Mouse (Mus musculus) spleen, adult 2 months (tissue): ENCODE measurements around the gene Map4k3. TPM values are rescaled to one million over a fixed set of nuclear protein-coding genes. Genes with fewer than 3 reads are reported as not detected.

Experiments used
- DNase-seq, 2 experiments: peaks; one replicate each; pipeline versions ENCODE4 v3.0.0 to v3.0.0-alpha.2; 2012 to 2021; ENCODE audit warnings: low spot score in 2 of 2, low read depth in 1 of 2
- H3K27ac ChIP-seq: fragments of 200-500 bp; 2 replicates; pipeline ENCODE4 v1.5.1; 2012; ENCODE audit warnings: low read length, inconsistent platforms; ENCODE audit not compliant: insufficient read depth
- H3K27me3 ChIP-seq: fragments of 200-500 bp; 2 replicates; pipeline ENCODE4 v1.6.1; 2012; ENCODE audit warnings: mild to moderate bottlenecking, moderate library complexity, low read length, inconsistent platforms; ENCODE audit not compliant: control insufficient read depth, insufficient read depth
- H3K36me3 ChIP-seq: fragments of 200-500 bp; 2 replicates; pipeline ENCODE4 v1.6.1; 2012; ENCODE audit warnings: mild to moderate bottlenecking, low read length, inconsistent platforms; ENCODE audit not compliant: control insufficient read depth, insufficient read depth
- H3K4me1 ChIP-seq: fragments of 200-500 bp; 2 replicates; pipeline ENCODE4 v1.6.1; 2011; ENCODE audit warnings: inconsistent platforms; ENCODE audit not compliant: control insufficient read depth, insufficient read depth, insufficient read length
- H3K4me3 ChIP-seq: fragments of 200-500 bp; 2 replicates; pipeline ENCODE4 v1.5.1; 2011; ENCODE audit warnings: mild to moderate bottlenecking, inconsistent platforms; ENCODE audit not compliant: insufficient read depth, insufficient read length; ENCODE audit errors: extremely low read depth
- CTCF ChIP-seq: fragments of 200-500 bp; IDR thresholded peaks from 2 replicates; pipeline ENCODE4 v1.5.1; 2011; ENCODE audit warnings: mild to moderate bottlenecking, inconsistent platforms; ENCODE audit not compliant: insufficient read depth, insufficient read length, insufficient replicate concordance; ENCODE audit errors: extremely low read depth
- POLR2A ChIP-seq: fragments of 200-500 bp; IDR thresholded peaks from 2 replicates; pipeline ENCODE4 v1.6.1; 2011; ENCODE audit warnings: low read depth, low read length, inconsistent platforms
- WGBS: fragments of 180-500 bp; shearing (Covaris S2); methylation state at CpG from one replicate; pipeline ENCODE4 v1.1.7; 2018; 5-methylcytosine and 5-hydroxymethylcytosine counted together
- polyA plus RNA-seq: library from polyadenylated mRNA; depleted of rRNA; stranded (reverse); fragments of >200 nt; gene quantifications from 2 replicates; pipeline ENCODE4 v1.2.3, GENCODE M21; 2012

Gene Map4k3
- polyA plus RNA-seq, 1 experiment: 4.3 TPM

DNA sequence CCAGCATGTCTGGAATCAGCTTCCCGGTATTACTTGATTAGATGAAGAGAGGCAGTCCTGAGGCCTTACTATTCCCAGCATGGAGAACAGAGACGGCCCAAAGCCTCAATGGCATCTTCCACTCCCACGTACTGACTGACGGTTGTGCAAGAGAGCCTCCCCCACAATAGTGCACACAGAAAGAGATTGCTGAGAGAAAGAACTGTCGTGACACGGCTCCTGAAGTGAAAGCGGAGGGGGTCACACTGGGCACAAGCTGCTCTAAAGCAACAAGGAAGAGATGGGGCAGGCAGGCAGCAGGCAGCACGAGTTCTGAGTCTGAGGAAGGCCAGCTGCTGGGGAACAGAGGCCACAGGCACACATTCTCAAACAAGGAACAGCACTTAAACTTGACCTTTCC lies 90.2 kb downstream of the Map4k3 start:
- no peaks in the 10 kb centered on the region for H3K27me3 ChIP-seq
- H3K4me1 ChIP-seq: no peaks in the 10 kb centered on the region
- no peak for TF ChIP-seq CTCF
- TF ChIP-seq POLR2A: no peak
- H3K27ac ChIP-seq: no peak overlapping the region
- H3K4me3 ChIP-seq: no peak overlapping the region
- WGBS: 83% methylated on average over 8 of the region's 8 CpGs
- DNase-seq: no peak
- peaks cover 4% of the 10 kb centered on the region for H3K36me3 ChIP-seq

GRCm38 (mm10) chr17:80635794-80636193 lies 92.5 kb downstream of the Map4k3 start:
- Histone ChIP-seq H3K4me3 (no peak overlapping the region), H3K36me3 (peaks cover 2% of the 10 kb centered on the region; the same call in 1 of the 2 replicates), H3K27ac (no peak overlapping the region), H3K27me3 (no peaks in the 10 kb centered on the region), H3K4me1 (no peaks in the 10 kb centered on the region)
- TF ChIP-seq POLR2A (no peak), CTCF (no peak)
- DNase-seq: no peak
- 78% methylated on average over 1 of the region's 1 CpGs for WGBS

DNA sequence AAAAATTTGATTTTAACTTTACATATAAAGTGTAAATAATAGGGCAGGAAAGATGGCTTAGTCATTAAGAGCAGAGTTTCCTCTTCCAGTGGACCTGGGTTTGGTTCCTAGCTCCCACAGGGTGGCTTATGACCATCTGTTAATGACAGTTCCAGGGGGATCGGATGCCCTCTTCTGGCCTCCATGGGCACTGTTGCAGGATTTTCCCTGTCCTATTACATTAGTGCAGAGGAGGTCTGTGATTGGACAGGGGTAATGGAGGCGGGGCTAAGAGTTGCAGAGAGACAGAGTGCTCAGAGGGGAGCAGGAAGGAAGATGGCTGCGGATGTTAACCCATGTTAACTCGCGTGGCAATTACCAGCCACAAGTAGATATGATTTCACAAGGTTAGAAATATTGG lies 95.4 kb downstream of the Map4k3 start:
- Histone ChIP-seq H3K27me3 (no peaks in the 10 kb centered on the region), H3K4me1 (no peaks in the 10 kb centered on the region), H3K27ac (no peak overlapping the region), H3K4me3 (no peak overlapping the region), H3K36me3 (peaks cover 2% of the 10 kb centered on the region; the same call in 1 of the 2 replicates)
- WGBS: 95% methylated on average over 5 of the region's 5 CpGs
- DNase-seq: no peak
- no peak for TF ChIP-seq POLR2A
- TF ChIP-seq CTCF: no peak

- TF ChIP-seq POLR2A: no peak
- TF ChIP-seq CTCF: no peak
- Histone ChIP-seq H3K36me3 (peaks cover 2% of the 10 kb centered on the region; the same call in 1 of the 2 replicates), H3K27me3 (no peaks in the 10 kb centered on the region), H3K27ac (no peak overlapping the region), H3K4me3 (no peak overlapping the region), H3K4me1 (no peaks in the 10 kb centered on the region)
- WGBS: 88% methylated on average over 4 of the region's 4 CpGs
- no peak for DNase-seq
These were observed 95.9 kb downstream of the Map4k3 start for GRCm38 (mm10) chr17:80632354-80632753.

- no peak for DNase-seq
- H3K4me1 ChIP-seq: no peaks in the 10 kb centered on the region
- peaks cover 2% of the 10 kb centered on the region; the same call in 1 of the 2 replicates for H3K36me3 ChIP-seq
- 94% methylated on average over 3 of the region's 3 CpGs for WGBS
- H3K27me3 ChIP-seq: no peaks in the 10 kb centered on the region
- no peak overlapping the region for H3K4me3 ChIP-seq
- no peak overlapping the region for H3K27ac ChIP-seq
- TF ChIP-seq POLR2A (no peak), CTCF (no peak)
These were observed 97.3 kb downstream of the Map4k3 start for GRCm38 (mm10) chr17:80631028-80631427.

GRCm38 (mm10) chr17:80624979-80625378 lies 103.3 kb downstream of the Map4k3 start:
- DNase-seq: no peak
- H3K4me1 ChIP-seq: no peaks in the 10 kb centered on the region; the same call in 1 of the 2 replicates
- H3K36me3 ChIP-seq: no peaks in the 10 kb centered on the region
- TF ChIP-seq CTCF (no peak), POLR2A (no peak)
- H3K27ac ChIP-seq: no peak overlapping the region
- no peaks in the 10 kb centered on the region for H3K27me3 ChIP-seq
- H3K4me3 ChIP-seq: no peak overlapping the region

- WGBS: 86% methylated on average over 4 of the region's 4 CpGs
- Histone ChIP-seq H3K4me3 (no peak overlapping the region), H3K36me3 (no peaks in the 10 kb centered on the region), H3K4me1 (no peaks in the 10 kb centered on the region; the same call in 1 of the 2 replicates), H3K27me3 (no peaks in the 10 kb centered on the region), H3K27ac (no peak overlapping the region)
- TF ChIP-seq CTCF (no peak), POLR2A (no peak)
- no peak for DNase-seq
These were observed 106.6 kb downstream of the Map4k3 start for GRCm38 (mm10) chr17:80621691-80622090.

DNA sequence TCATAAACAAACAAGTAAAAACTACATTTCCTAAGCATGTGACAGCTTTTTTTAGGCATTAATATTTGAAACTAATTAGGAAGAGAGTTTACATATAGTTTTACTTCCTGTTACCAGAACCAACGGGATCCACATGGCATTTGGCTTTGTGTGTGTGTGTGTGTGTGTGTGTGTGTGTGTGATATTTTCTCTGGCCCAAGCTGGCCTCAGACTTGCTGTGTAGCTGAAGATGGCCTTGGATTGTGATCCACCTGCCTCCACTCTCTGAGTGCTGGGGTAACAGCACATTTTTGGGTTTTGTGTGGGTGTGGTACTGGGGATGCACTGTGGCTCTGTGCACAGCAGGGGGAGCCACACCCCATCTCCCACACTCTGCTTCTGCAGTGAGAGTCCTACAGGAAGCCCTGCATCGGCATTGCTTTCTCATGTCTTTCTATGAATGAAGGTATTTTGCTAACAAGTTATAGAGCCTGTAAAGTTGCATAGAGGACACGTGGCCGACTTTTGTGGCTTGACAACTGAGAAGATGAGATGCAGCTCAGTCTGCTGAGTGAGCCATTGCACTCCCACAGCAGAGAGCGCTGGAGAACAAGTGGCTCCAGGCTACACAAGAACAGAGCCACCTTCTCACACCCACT lies 107.4 kb downstream of the Map4k3 start:
- TF ChIP-seq POLR2A (no peak), CTCF (peak; percentile 79; the same call in 1 of the 2 replicates)
- peak; percentile 18 to 45 for DNase-seq
- Histone ChIP-seq H3K4me1 (no peaks in the 10 kb centered on the region; the same call in 1 of the 2 replicates), H3K27me3 (no peaks in the 10 kb centered on the region), H3K36me3 (0 out of 2 replicates have a peak, but pooled peaks cover 1% of the 10 kb centered on the region), H3K27ac (no peak overlapping the region), H3K4me3 (no peak overlapping the region)
- WGBS: 49% methylated on average over 5 of the region's 5 CpGs
